Mouse (Mus musculus) limb, embryonic 14.5 days (tissue): ENCODE results near the gene Keap1. TPM values are rescaled to one million over a fixed set of nuclear protein-coding genes. Genes with fewer than 3 reads are reported as not detected.

Experiments
- ATAC-seq: fragments of 200-750 bp; cut with Nextera tagmentation; 2 replicates; pipeline ENCODE4 v1.8.0; 2017; ENCODE audit warnings: low read depth, moderate number of reproducible peaks, moderate TSS enrichment; ENCODE audit not compliant: low FRiP score
- DNase-seq: peaks from one replicate; pipeline ENCODE4 v3.0.0-alpha.2; 2015; ENCODE audit warnings: low spot score
- H3K27ac ChIP-seq: fragments of 300-500 bp; sonication (generic); replicated peaks from 2 replicates; pipeline ENCODE4 v1.5.1; 2014; ENCODE audit warnings: low read depth, mild to moderate bottlenecking, low read length, moderate library complexity, mixed read lengths
- H3K27me3 ChIP-seq: fragments of 300-500 bp; sonication (generic); 2 replicates; pipeline ENCODE4 v1.6.1; 2014; ENCODE audit warnings: low read length, mixed read lengths; ENCODE audit not compliant: control insufficient read depth, insufficient read depth
- H3K36me3 ChIP-seq: fragments of 300-500 bp; sonication (generic); 2 replicates; pipeline ENCODE4 v1.6.1; 2014; ENCODE audit warnings: mild to moderate bottlenecking, low read length, moderate library complexity, mixed read lengths; ENCODE audit not compliant: control insufficient read depth, insufficient read depth
- H3K4me1 ChIP-seq: fragments of 300-500 bp; sonication (generic); 2 replicates; pipeline ENCODE4 v1.6.1; 2014; ENCODE audit warnings: antibody characterized with exemption, low read length, mixed read lengths; ENCODE audit not compliant: control insufficient read depth, insufficient read depth
- H3K4me2 ChIP-seq: fragments of 300-500 bp; sonication (generic); replicated peaks from 2 replicates; pipeline ENCODE4 v1.6.1; 2014; ENCODE audit warnings: low read depth, mild to moderate bottlenecking, low read length, moderate library complexity; ENCODE audit not compliant: severe bottlenecking
- H3K4me3 ChIP-seq: fragments of 300-500 bp; sonication (generic); replicated peaks from 2 replicates; pipeline ENCODE4 v1.5.1; 2014; ENCODE audit warnings: low read length
- H3K9ac ChIP-seq: fragments of 300-500 bp; sonication (generic); 2 replicates; pipeline ENCODE4 v1.6.1; 2014; ENCODE audit warnings: mild to moderate bottlenecking, low read depth, low read length, moderate library complexity; ENCODE audit not compliant: severe bottlenecking
- H3K9me3 ChIP-seq: fragments of 300-500 bp; sonication (generic); 2 replicates; pipeline ENCODE4 v1.6.1; 2016; ENCODE audit warnings: low read length; ENCODE audit not compliant: control insufficient read depth
- POLR2A ChIP-seq: fragments of 200-500 bp; IDR thresholded peaks from 2 replicates; pipeline ENCODE4 v1.8.0; 2012; ENCODE audit warnings: inconsistent platforms, mild to moderate bottlenecking, moderate library complexity, borderline replicate concordance; ENCODE audit not compliant: insufficient read depth, insufficient read length; ENCODE audit errors: extremely low read depth
- WGBS: fragments of 180-500 bp; shearing (Covaris S2); extraction: QIAGEN DNeasy Blood & Tissue Kit; methylation state at CpG from one replicate; pipeline ENCODE4 v1.1.7; 2014; 5-methylcytosine and 5-hydroxymethylcytosine counted together
- polyA plus RNA-seq, 2 experiments: library from polyadenylated mRNA; depleted of rRNA in 1 of 2; stranded (reverse) in 1 of 2; unstranded in 1 of 2; fragments of >200 nt; fragmentation: Nextera tagmentation in 1 of 2; extraction: Ambion mirVana in 1 of 2; gene quantifications; 2 replicates each; pipeline versions ENCODE4 v1.2.1 to v1.2.3; 2012 to 2014

Keap1 gene
- polyA plus RNA-seq, 2 experiments: 50.4 to 52.8 TPM

DNA sequence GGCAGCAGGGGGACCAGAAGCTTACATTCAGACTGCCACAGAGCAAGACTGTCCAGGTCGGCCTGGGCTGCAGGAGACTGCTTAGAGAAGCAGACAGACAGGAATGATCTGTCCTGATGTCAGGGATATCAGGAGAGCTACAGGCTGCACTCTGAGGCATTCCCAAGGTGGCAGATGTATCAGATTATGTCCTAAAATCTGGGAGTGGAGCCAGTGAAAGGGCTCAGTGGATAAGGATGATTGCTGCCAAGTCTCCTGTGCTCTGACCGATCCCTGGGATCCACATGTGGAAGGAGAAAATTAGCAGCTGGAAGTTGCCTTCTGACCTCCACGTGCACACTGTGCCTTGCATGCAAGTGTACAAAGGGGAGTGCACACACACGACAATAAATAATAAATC lies 58.8 kb downstream of the Keap1 start:
- 53% methylated on average over 4 of the region's 4 CpGs for WGBS
- Histone ChIP-seq H3K36me3 (no peaks in the 10 kb centered on the region), H3K9me3 (no peaks in the 10 kb centered on the region), H3K4me2 (no peak overlapping the region), H3K27me3 (0 out of 2 replicates have a peak, but pooled peaks cover 5% of the 10 kb centered on the region), H3K4me1 (peaks cover 9% of the 10 kb centered on the region; the same call in 1 of the 2 replicates), H3K4me3 (no peak overlapping the region), H3K27ac (no peak overlapping the region), H3K9ac (no peak overlapping the region)
- DNase-seq: no peak
- ATAC-seq: no peak
- TF ChIP-seq POLR2A: no peak

Other genes starting within 250 kb of the Keap1 start
- gene Mrpl4, start 236.6 kb downstream of the Keap1 start, polyA plus RNA-seq (2012; rRNA removed): 89.0 and 114 TPM in 2 replicates
- 115 and 118 TPM in 2 replicates for gene Mrpl4, start 236.6 kb downstream of the Keap1 start, polyA plus RNA-seq (2014; fragmentation: Nextera tagmentation; extraction: Ambion mirVana)
- gene Icam1, start 223.4 kb downstream of the Keap1 start, polyA plus RNA-seq (2012; rRNA removed): 15.5 and 16.6 TPM in 2 replicates
- 18.3 and 21.2 TPM in 2 replicates for gene Icam1, start 223.4 kb downstream of the Keap1 start, polyA plus RNA-seq (2014; fragmentation: Nextera tagmentation; extraction: Ambion mirVana)
- 0.26 and 0.47 TPM in 2 replicates for gene Icam4, start 210.0 kb downstream of the Keap1 start, polyA plus RNA-seq (2012; rRNA removed)
- gene Icam4, start 210.0 kb downstream of the Keap1 start, polyA plus RNA-seq (2014; fragmentation: Nextera tagmentation; extraction: Ambion mirVana): 0.99 and 1.3 TPM in 2 replicates
- gene Icam5, start 207.3 kb downstream of the Keap1 start, polyA plus RNA-seq (2012; rRNA removed): 0.23 and 0.34 TPM in 2 replicates
- 0.08 and 0.11 TPM in 2 replicates for gene Icam5, start 207.3 kb downstream of the Keap1 start, polyA plus RNA-seq (2014; fragmentation: Nextera tagmentation; extraction: Ambion mirVana)
- 1.4 TPM in 1 of 2 replicates, not detected in the other for gene Zglp1, start 172.3 kb downstream of the Keap1 start, polyA plus RNA-seq (2012; rRNA removed)
- 0.23 TPM in 1 of 2 replicates, not detected in the other for gene Zglp1, start 172.3 kb downstream of the Keap1 start, polyA plus RNA-seq (2014; fragmentation: Nextera tagmentation; extraction: Ambion mirVana)
- 1.8 and 1.9 TPM in 2 replicates for gene Gm49373, start 166.3 kb downstream of the Keap1 start, polyA plus RNA-seq (2012; rRNA removed)
- 0.72 and 1.0 TPM in 2 replicates for gene Gm49373, start 166.3 kb downstream of the Keap1 start, polyA plus RNA-seq (2014; fragmentation: Nextera tagmentation; extraction: Ambion mirVana)
- gene Fdx1l, start 165.7 kb downstream of the Keap1 start, polyA plus RNA-seq (2012; rRNA removed): 68.9 and 80.0 TPM in 2 replicates
- gene Fdx1l, start 165.7 kb downstream of the Keap1 start, polyA plus RNA-seq (2014; fragmentation: Nextera tagmentation; extraction: Ambion mirVana): 65.1 and 67.4 TPM in 2 replicates
- 5.3 and 5.9 TPM in 2 replicates for gene Gm38431, start 147.4 kb downstream of the Keap1 start, polyA plus RNA-seq (2012; rRNA removed)
- gene Gm38431, start 147.4 kb downstream of the Keap1 start, polyA plus RNA-seq (2014; fragmentation: Nextera tagmentation; extraction: Ambion mirVana): 1.6 and 2.6 TPM in 2 replicates
- 94.0 and 125 TPM in 2 replicates for gene Raver1, start 147.4 kb downstream of the Keap1 start, polyA plus RNA-seq (2012; rRNA removed)
- gene Raver1, start 147.4 kb downstream of the Keap1 start, polyA plus RNA-seq (2014; fragmentation: Nextera tagmentation; extraction: Ambion mirVana): 74.7 and 76.3 TPM in 2 replicates
- gene Tyk2, start 108.1 kb downstream of the Keap1 start, polyA plus RNA-seq (2012; rRNA removed): 20.9 and 25.8 TPM in 2 replicates
- 10.6 and 11.4 TPM in 2 replicates for gene Tyk2, start 108.1 kb downstream of the Keap1 start, polyA plus RNA-seq (2014; fragmentation: Nextera tagmentation; extraction: Ambion mirVana)
- gene Cdc37, start 89.4 kb downstream of the Keap1 start, polyA plus RNA-seq (2012; rRNA removed): 145 and 257 TPM in 2 replicates
- 292 and 299 TPM in 2 replicates for gene Cdc37, start 89.4 kb downstream of the Keap1 start, polyA plus RNA-seq (2014; fragmentation: Nextera tagmentation; extraction: Ambion mirVana)
- gene Pde4a, start 73.6 kb downstream of the Keap1 start, polyA plus RNA-seq (2012; rRNA removed): 5.7 and 7.1 TPM in 2 replicates
- gene Pde4a, start 73.6 kb downstream of the Keap1 start, polyA plus RNA-seq (2014; fragmentation: Nextera tagmentation; extraction: Ambion mirVana): 4.4 and 5.7 TPM in 2 replicates
- gene S1pr5, start 9.1 kb upstream of the Keap1 start, polyA plus RNA-seq (2012; rRNA removed): 1.6 TPM in 2 replicates
- 1.1 and 2.5 TPM in 2 replicates for gene S1pr5, start 9.1 kb upstream of the Keap1 start, polyA plus RNA-seq (2014; fragmentation: Nextera tagmentation; extraction: Ambion mirVana)
- 26.9 and 29.0 TPM in 2 replicates for gene Atg4d, start 25.9 kb upstream of the Keap1 start, polyA plus RNA-seq (2012; rRNA removed)
- gene Atg4d, start 25.9 kb upstream of the Keap1 start, polyA plus RNA-seq (2014; fragmentation: Nextera tagmentation; extraction: Ambion mirVana): 31.6 and 35.8 TPM in 2 replicates
- 30.0 and 43.2 TPM in 2 replicates for gene Kri1, start 48.6 kb upstream of the Keap1 start, polyA plus RNA-seq (2012; rRNA removed)
- 13.7 and 14.5 TPM in 2 replicates for gene Kri1, start 48.6 kb upstream of the Keap1 start, polyA plus RNA-seq (2014; fragmentation: Nextera tagmentation; extraction: Ambion mirVana)
- 43.2 and 48.1 TPM in 2 replicates for gene Cdkn2d, start 52.0 kb upstream of the Keap1 start, polyA plus RNA-seq (2012; rRNA removed)
- 51.1 and 56.0 TPM in 2 replicates for gene Cdkn2d, start 52.0 kb upstream of the Keap1 start, polyA plus RNA-seq (2014; fragmentation: Nextera tagmentation; extraction: Ambion mirVana)
- gene Ap1m2, start 73.0 kb upstream of the Keap1 start, polyA plus RNA-seq (2012; rRNA removed): 12.8 and 16.3 TPM in 2 replicates
- gene Ap1m2, start 73.0 kb upstream of the Keap1 start, polyA plus RNA-seq (2014; fragmentation: Nextera tagmentation; extraction: Ambion mirVana): 23.0 and 29.3 TPM in 2 replicates
- 127 and 159 TPM in 2 replicates for gene Slc44a2, start 81.3 kb upstream of the Keap1 start, polyA plus RNA-seq (2012; rRNA removed)
- 121 and 129 TPM in 2 replicates for gene Slc44a2, start 81.3 kb upstream of the Keap1 start, polyA plus RNA-seq (2014; fragmentation: Nextera tagmentation; extraction: Ambion mirVana)
- gene Ilf3, start 128.5 kb upstream of the Keap1 start, polyA plus RNA-seq (2012; rRNA removed): 180 and 195 TPM in 2 replicates
- 174 and 201 TPM in 2 replicates for gene Ilf3, start 128.5 kb upstream of the Keap1 start, polyA plus RNA-seq (2014; fragmentation: Nextera tagmentation; extraction: Ambion mirVana)
- 77.9 and 80.8 TPM in 2 replicates for gene Qtrt1, start 172.5 kb upstream of the Keap1 start, polyA plus RNA-seq (2012; rRNA removed)
- gene Qtrt1, start 172.5 kb upstream of the Keap1 start, polyA plus RNA-seq (2014; fragmentation: Nextera tagmentation; extraction: Ambion mirVana): 45.3 and 50.9 TPM in 2 replicates
- 62.6 and 74.5 TPM in 2 replicates for gene Dnm2, start 185.5 kb upstream of the Keap1 start, polyA plus RNA-seq (2012; rRNA removed)
- 68.3 and 72.6 TPM in 2 replicates for gene Dnm2, start 185.5 kb upstream of the Keap1 start, polyA plus RNA-seq (2014; fragmentation: Nextera tagmentation; extraction: Ambion mirVana)